Mouse (Mus musculus) bone marrow, adult 2 months (tissue): ENCODE results near the gene Dynll1. TPM values are rescaled to one million over a fixed set of nuclear protein-coding genes. Genes with fewer than 3 reads are reported as not detected.

Experiments used
- H3K27ac ChIP-seq: fragments of 200-500 bp; 2 replicates; pipeline ENCODE4 v1.5.1; 2012; ENCODE audit warnings: low read depth, mild to moderate bottlenecking, control low read depth, inconsistent platforms, low read length; ENCODE audit not compliant: control insufficient read depth, poor library complexity, insufficient read depth
- H3K4me1 ChIP-seq: fragments of 200-500 bp; 2 replicates; pipeline ENCODE4 v1.6.1; 2011; ENCODE audit warnings: low read length; ENCODE audit not compliant: control insufficient read depth, insufficient read depth
- H3K4me3 ChIP-seq: fragments of 200-500 bp; replicated peaks from 2 replicates; pipeline ENCODE3; 2011; ENCODE audit warnings: mild to moderate bottlenecking, low read depth, low read length, control low read depth; ENCODE audit not compliant: control insufficient read depth
- CTCF ChIP-seq: fragments of 200-500 bp; IDR thresholded peaks from 2 replicates; pipeline ENCODE4 v1.5.1; 2011; ENCODE audit warnings: low read length, control low read depth; ENCODE audit not compliant: control insufficient read depth, insufficient read depth
- POLR2A ChIP-seq: fragments of 200-500 bp; IDR thresholded peaks from 2 replicates; pipeline ENCODE4 v1.6.1; 2011; ENCODE audit warnings: low read depth, mild to moderate bottlenecking, control low read depth, low read length, borderline replicate concordance; ENCODE audit not compliant: control insufficient read depth
- WGBS: fragments of 180-500 bp; shearing (Covaris S2); methylation state at CpG from one replicate; pipeline ENCODE4 v1.1.7; 2018; 5-methylcytosine and 5-hydroxymethylcytosine counted together
- polyA plus RNA-seq: library from polyadenylated mRNA; stranded (reverse); fragments of >200 nt; gene quantifications from 2 replicates; pipeline ENCODE4 v1.2.4, GENCODE M21; 2011; ENCODE audit warnings: low replicate concordance; ENCODE audit not compliant: missing spikeins, insufficient read depth, insufficient read length

Dynll1 gene
- polyA plus RNA-seq, 1 experiment, result 177 TPM

DNA sequence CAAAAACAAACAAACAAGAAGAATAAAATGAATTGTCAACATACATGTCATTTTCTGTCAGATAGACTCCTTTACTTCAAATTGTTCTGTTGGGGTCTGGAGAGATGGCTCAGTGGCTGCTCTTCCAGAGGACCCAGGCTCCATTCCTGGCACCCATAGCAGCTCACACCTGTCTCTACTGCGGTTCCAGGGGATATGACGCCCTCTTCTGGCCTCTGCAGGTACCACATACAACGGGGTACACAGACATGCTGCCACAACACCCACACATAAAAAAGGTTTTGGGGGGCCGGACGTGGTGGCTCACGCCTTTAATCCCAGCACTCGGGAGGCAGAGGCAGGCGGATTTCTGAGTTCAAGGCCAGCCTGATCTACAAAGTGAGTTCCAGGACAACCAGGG lies 6.6 kb downstream of the Dynll1 start:
- Histone ChIP-seq H3K4me1 (no peaks in the 10 kb centered on the region), H3K27ac (no peak overlapping the region), H3K4me3 (no peak overlapping the region)
- WGBS, result 88% methylated on average over 8 of the region's 8 CpGs
- TF ChIP-seq CTCF, result 0 out of 2 replicates have a peak, but pooled peaks have one; percentile 28
- TF ChIP-seq POLR2A, result no peak

GRCm38 (mm10) chr5:115284735-115285134 lies 16.1 kb downstream of the Dynll1 start:
- 79% methylated on average over 3 of the region's 3 CpGs for WGBS
- H3K27ac ChIP-seq, result no peak overlapping the region
- no peak overlapping the region for H3K4me3 ChIP-seq
- TF ChIP-seq POLR2A, result no peak
- peak; percentile 40; the same call in 1 of the 2 replicates for TF ChIP-seq CTCF
- peaks cover 6% of the 10 kb centered on the region; the same call in 1 of the 2 replicates for H3K4me1 ChIP-seq

DNA sequence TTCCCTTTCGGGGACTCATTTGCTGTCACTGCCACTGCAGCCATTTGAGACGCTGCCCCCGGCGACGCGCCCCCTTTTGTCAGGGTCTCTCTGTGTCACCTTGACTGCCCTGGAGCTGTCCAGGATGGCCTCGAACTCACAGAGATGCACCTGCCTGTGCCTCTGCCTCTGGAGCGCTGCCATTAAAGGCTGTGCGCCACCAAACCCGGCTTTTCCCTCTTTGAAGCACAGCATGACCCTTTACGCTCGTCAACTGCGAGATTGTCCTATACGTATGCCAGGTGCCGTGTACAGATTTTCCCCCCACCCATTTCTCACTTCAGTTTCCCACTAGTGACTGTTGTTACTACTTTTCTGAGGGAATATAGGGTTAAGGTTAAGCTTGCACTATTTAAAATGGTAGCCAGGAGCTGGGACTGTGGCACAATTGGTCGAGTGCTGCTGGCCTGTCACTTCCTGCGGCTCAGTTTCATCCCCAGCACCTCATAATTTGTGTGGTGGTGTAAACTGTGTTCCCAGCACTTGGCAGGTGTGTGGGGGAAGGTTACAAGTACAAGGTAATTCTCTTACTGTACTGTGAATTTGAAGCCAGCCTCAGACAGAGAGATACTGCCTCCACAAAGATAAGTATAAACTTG lies 20.6 kb downstream of the Dynll1 start:
- WGBS, result 3% methylated on average over 17 of the region's 17 CpGs
- 0 out of 2 replicates have a peak overlapping the region, but pooled peaks have one; percentile 7 for H3K27ac ChIP-seq
- H3K4me3 ChIP-seq, result peak overlapping the region; percentile 99
- H3K4me1 ChIP-seq, result peaks cover 6% of the 10 kb centered on the region; the same call in 1 of the 2 replicates
- no peak for TF ChIP-seq POLR2A
- no peak for TF ChIP-seq CTCF

DNA sequence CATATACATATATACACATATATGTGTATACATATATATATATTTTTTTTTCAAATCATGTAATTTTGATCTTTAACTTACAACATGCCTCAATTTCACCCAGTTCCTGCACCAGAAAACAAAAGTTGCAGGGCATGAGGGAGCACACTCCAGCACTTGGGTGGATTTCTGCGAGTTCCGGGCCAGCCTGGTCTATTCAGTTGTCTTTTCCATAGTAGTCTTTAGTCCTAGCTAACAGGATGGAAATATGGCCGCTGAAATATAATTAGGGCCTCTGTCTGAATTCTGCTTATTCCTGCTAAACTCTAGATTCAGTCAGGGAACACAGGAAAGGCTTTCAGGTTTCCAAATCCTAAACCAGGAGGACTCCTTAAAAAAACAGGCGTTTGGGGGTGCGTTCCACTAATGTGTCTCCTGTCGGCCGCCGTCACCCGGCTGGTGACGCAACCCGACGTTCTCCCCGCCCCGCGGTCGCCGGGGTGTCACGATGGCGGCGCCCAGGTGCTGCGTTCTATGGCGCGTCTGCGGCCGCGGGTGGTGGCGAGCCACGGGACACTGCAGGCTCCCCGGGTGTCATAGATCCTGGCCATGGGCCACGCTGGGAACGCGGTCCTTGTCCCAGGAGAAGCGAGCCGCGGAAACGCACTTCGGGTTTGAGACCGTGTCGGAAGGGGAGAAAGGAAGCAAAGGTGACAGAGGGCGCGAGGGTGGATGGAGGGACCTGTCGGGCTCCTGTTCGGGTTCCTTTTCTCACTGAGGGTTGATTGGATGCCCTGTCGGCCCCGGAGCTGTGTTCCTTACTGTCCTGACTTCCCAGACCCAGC lies 21.4 kb downstream of the Dynll1 start, which contains the start of gene Coq5:
Gene Coq5, plus strand, starts transcription at position 441 of the 824 bp plus-strand sequence.
- Histone ChIP-seq H3K4me1 (peaks cover 6% of the 10 kb centered on the region; the same call in 1 of the 2 replicates), H3K27ac (peak within 1 kb of the TSS; percentile 21; the same call in 1 of the 2 replicates), H3K4me3 (peak within 1 kb of the TSS; percentile 99)
- TF ChIP-seq CTCF (no peak), POLR2A (peak; percentile 57; the same call in 1 of the 2 replicates)
- WGBS, result 2% methylated on average over 45 of the region's 45 CpGs

DNA sequence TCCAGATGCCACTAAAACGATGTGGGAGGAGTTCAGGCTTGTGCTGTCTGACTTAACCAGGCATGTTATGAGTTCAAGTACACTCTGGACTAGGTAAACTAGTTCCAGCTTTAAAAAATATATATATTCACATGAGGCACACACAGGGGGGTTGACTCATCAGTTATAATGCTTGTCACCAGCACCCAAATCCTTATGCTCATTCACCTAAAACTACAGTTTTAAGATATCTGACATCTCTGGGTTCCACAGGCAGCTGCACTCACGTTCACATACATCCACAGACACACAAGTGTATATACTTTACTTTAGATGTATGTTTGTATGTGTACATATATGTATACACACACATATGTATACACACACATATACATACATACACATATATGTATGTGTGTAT lies 22.0 kb downstream of the Dynll1 start:
- WGBS, result 71% methylated on average over 2 of the region's 2 CpGs
- no peak for TF ChIP-seq POLR2A
- TF ChIP-seq CTCF, result no peak

DNA sequence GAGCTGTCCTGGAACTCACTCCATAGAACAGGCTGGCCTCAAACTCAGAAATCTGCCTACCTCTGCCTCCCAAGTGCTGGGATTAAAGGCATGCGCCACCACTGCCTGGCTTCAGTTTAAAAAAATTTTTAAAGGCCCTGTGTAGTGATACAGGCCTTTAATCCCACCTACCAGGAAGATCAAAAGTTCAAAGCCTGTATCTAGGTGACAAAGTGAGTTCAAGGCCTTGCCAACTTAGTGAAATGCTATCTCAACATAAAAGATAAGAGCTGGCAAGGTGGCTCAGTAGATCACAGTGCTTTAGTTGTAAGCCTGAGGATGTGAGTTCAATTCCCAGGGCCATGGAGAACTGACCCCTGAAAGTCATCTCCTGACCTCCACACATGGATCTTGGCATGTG lies 22.7 kb downstream of the Dynll1 start:
- peaks cover 6% of the 10 kb centered on the region; the same call in 1 of the 2 replicates for H3K4me1 ChIP-seq
- TF ChIP-seq CTCF (no peak), POLR2A (no peak)
- no peak overlapping the region for H3K4me3 ChIP-seq
- 76% methylated on average over 1 of the region's 1 CpGs for WGBS
- H3K27ac ChIP-seq, result no peak overlapping the region

More for the DNA sequence above, 22.0 kb downstream of the Dynll1 start:
- Histone ChIP-seq H3K4me3 (no peak overlapping the region), H3K4me1 (peaks cover 6% of the 10 kb centered on the region; the same call in 1 of the 2 replicates), H3K27ac (no peak overlapping the region)

DNA sequence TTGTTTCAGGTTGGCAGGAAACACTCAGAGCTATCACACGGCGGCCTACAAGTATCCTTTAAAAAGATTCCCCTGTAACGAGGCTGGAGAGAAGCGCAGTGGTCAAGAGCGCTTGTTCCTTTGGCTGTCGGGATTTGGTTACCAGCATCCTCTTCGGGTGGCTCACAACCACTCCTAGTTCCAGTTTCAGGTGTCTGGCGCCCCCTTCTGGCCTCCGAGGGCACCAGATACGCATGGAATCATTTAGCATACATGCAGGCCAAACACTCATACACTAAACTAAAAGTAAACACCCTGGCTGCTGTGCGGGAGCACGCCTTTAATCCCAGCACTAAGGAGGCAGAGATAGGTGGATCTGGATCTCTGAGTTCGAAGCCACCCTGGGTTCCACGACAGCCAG lies 24.8 kb downstream of the Dynll1 start:
- peaks cover 4% of the 10 kb centered on the region; the same call in 1 of the 2 replicates for H3K4me1 ChIP-seq

GRCm38 (mm10) chr5:115274771-115275170 lies 26.0 kb downstream of the Dynll1 start:
- H3K4me3 ChIP-seq, result no peak overlapping the region
- H3K27ac ChIP-seq, result no peak overlapping the region
- H3K4me1 ChIP-seq, result peaks cover 1% of the 10 kb centered on the region; the same call in 1 of the 2 replicates
- TF ChIP-seq CTCF (no peak), POLR2A (no peak)
- WGBS, result 70% methylated on average over 1 of the region's 1 CpGs

More for the DNA sequence above, 24.8 kb downstream of the Dynll1 start:
- TF ChIP-seq CTCF (peak; percentile 68), POLR2A (no peak)
- Histone ChIP-seq H3K27ac (no peak overlapping the region), H3K4me3 (no peak overlapping the region)
- WGBS, result 74% methylated on average over 14 of the region's 14 CpGs
